Mouse (Mus musculus): ENCODE data around the gene Glrx3.

The Glrx3 gene

DNA sequence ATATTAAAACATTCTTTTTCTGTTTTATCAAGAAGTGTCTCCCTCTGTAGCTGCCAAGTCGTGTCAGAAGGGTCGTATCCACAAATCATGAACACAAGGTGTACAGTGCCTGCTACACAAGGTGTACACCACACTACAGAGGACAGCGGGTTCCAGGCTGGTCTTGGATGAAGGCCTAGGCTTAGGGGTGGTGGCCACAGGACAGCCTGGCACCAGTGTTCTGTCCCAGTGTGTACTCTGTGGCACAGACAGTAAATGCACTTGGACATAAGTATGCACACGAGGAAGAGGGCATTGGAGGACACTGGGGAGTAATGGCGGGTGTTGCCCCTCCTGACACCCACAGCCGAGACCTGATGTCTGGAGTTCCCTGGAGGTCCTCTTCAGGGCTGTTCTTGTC lies 34.7 kb downstream of the Glrx3 start:
- DNase-seq (ENCODE audit: low spot score) = no peak

GRCm38 (mm10) chr7:137477950-137478620 lies 40.7 kb downstream of the Glrx3 start:
- peak; percentile 97 for DNase-seq (ENCODE audit: low spot score)

DNA sequence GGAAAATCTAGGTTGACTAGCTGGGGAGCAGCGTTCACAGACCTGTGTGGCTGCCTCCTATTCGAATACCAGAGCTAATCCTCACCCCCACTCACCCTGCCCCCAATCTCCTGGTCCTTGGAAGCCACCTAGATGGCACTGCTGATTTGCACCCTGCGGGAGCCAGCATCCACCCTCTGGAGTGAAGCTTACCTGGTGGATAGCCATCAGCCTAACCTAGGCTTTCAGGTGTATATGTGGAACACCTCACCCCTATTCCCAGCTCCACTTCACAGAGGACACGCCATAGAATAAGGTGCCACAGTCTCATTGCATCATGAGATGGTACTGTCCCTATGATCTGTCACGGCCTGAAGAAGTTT lies 41.2 kb downstream of the Glrx3 start:
- DNase-seq (ENCODE audit: low spot score) = no peak

- DNase-seq (ENCODE audit: low spot score) = no peak
Measured at GRCm38 (mm10) chr7:137480839-137481238, 43.4 kb downstream of the Glrx3 start.

- no peak for DNase-seq (ENCODE audit: low spot score)
Measured at GRCm38 (mm10) chr7:137483987-137484386, 46.6 kb downstream of the Glrx3 start.

DNA sequence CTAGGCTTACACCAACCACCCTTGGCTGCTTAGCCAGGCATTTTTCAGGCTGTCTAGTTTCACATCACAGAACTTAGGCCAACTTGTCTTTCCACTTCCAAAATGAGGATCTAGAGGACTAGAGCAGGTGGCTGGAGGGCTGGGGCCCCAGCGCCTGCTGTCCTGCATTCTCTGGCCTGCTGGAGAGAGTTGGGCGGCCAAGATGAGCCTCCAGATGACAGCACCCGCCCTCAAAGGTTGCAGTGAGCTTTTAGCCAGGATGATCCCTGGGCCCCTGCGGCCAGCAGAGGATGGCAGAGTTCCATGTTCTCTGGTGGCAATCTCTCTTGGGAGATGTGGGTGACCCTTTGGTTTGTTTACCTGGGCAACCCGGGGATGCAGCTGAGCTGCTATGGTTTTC lies 51.0 kb downstream of the Glrx3 start:
- no peak for DNase-seq (ENCODE audit: low spot score)

DNA sequence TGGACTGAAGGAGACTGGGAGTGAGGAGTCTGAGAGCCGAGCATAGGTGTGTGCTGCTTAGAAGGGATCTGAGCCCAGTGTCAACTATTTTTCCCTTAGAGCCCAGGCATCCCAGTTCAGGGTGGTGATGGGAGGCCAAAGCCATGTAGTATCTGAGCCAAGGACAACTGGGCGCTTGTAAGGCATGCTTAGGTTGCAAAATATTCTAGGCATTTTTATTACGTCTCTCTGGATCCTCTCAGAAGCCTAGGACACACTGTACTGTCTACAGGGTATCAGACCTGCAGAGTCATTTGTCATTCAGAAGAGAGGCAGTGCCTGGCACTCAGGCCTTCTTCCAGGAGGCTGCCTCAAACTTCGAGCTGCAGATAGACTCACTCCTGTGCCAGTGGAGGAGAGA lies 53.3 kb downstream of the Glrx3 start:
- no peak for DNase-seq (ENCODE audit: low spot score)

DNA sequence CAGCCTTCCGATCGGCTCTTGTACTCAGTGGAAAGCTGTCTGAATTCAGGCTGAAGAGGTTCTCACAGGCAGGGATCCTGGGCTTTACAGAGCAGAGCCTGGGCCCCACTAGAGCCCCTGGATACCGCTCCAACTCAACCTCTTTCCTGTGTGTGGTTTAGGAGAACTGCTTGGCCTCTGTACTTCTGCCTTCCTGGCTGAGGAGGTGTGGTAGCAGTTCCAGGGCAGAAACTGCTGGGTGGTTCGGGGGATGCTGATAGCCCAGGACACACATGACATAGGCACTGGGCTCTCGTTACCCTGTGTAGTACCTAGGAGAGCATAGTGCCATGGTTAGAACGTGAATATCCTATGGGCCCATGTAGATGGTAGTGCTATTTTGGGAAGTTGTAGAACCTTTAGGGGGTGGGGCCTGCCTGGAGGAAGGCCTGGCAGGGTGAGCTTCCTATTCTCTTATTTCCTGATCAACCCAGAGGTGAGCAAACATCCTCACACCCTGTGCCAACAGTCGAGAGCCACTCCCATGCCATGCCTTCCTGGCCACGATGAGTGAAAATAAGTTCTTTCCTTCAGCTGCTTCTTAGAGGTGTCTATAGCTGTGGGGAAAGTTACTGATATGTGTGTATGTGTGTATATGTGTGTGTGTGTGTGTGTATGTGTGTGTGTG lies 55.0 kb downstream of the Glrx3 start:
- no peak for DNase-seq (ENCODE audit: low spot score)

- no peak for DNase-seq (ENCODE audit: low spot score)
Measured at GRCm38 (mm10) chr7:137498736-137499135, 61.3 kb downstream of the Glrx3 start.

DNA sequence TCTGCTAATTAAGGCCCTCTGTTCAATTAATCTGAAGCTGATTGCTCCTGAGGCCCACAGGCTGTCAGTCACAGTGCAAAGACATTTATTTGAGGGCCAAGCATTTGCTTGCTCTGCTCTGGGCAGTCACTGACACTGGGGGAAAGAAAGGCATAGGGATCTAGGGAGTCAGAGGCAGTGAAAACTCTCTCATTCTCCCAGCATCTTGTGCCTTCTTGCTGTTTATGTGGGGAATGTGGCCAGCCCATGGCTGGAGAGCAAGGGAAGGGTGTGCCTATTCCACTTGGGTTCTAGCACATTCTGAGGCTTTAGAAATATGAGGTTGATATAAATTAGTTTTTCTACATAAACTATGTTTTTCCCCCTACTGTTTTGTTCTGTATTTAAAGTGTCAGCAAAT lies 80.2 kb downstream of the Glrx3 start:
- no peak for DNase-seq (ENCODE audit: low spot score)

GRCm38 (mm10) chr7:137518028-137518576 lies 80.7 kb downstream of the Glrx3 start:
- DNase-seq (ENCODE audit: low spot score) = no peak
